Mouse (Mus musculus): ENCODE measurements around the gene Vav3.
A peak's percentile ranks its signal among the peaks of the same experiment; 100 is the strongest.

Vav3 gene

DNA sequence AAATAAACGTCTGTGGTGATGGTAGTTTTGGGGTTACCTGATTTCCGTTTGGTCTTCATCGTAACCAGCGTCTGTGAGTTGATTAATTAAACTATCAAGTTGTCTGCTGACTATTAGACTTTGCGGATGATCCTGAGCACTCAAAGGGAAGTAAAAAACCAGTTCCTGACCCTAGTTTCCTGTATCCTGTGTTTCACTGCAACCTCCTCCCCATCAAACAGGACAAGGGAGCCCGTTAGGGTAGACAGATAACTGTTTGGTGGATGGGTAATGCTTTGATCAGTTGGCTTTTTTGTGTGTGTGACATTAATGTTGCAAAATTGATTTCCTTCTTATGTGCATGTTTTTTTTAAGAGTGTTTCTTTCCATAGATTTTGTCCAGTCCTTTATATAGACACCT lies 12.2 kb downstream of the Vav3 start:
- DNase-seq (ENCODE audit: low read depth) = no peak

DNA sequence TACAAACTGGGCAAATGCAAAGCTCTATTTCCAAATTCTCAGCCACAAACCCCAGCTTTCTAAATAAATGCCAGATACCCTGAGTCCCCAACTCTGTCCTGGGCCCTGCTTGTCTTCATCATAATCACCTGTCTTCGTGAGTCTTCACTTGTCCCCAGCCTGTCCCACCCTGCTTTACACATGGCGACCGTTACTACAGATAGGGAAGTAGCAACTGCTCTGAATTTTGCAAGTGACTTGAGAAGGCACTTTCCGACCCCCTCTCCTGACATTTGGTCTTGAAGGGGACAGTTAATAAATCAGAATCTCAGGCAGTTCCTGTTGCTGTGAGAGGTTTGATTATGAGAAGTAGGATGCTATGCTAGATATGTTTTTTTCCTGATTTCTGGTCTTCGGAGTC lies 13.4 kb downstream of the Vav3 start:
- no peak for DNase-seq (ENCODE audit: low read depth)

DNA sequence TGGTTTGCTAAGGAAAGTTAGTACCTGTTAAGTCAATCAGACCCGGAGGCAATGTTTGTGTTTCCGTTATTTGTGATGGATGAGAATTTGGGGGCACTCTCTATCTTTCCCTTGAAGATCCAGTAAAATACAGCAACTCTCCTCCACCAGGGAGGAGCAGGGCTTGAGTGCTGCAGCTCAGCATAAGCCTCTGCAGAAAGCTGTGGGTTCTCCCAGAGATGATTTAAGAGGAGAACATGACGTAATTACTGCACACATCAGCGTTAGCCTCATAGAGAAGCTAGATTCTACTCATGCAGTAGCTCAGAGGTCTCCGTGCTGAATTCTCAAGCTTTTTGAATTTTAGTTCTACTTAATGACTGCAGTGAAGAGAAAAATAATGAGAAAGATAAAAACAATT lies 14.7 kb downstream of the Vav3 start:
- no peak for DNase-seq (ENCODE audit: low read depth)

DNA sequence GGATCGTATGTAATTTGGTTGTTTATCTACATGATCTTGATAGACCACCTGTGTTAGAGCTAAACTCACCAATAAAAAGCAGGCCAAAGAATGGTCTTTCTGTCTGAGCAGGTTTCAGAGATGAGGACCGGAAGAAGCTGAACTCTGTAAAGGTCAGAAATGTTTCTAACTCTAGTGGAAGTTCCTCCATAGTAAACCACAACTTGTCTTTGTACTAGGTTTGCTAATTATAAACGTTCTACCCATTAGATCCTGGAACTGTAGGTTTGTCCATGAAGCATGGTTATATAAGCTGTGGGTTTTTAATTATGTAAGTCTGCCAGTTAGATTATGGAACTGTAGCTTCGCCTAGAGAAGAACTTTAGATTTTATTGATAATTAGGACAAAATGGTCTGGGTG lies 20.3 kb downstream of the Vav3 start:
- peak; percentile 28 for DNase-seq (ENCODE audit: low read depth)

DNA sequence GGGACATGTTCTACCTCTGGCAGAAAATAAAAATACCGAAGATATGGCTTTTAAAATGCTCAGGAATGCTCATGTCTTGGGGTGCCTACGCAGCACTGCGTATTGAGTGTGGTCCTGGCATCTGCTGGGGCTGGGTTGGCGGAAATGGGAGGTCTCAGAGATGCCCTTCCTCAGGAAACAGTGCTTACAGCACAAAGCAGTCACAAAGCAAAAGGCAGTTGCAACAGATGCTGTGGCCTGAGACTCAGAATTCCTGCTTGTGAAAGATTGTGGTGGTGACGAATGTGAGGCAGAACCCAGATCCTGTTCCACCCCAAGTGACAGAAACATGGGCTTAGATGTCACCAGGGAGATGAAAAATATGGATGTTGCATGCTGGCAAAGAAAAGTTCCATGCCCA lies 21.4 kb downstream of the Vav3 start:
- no peak for DNase-seq (ENCODE audit: low read depth)

DNA sequence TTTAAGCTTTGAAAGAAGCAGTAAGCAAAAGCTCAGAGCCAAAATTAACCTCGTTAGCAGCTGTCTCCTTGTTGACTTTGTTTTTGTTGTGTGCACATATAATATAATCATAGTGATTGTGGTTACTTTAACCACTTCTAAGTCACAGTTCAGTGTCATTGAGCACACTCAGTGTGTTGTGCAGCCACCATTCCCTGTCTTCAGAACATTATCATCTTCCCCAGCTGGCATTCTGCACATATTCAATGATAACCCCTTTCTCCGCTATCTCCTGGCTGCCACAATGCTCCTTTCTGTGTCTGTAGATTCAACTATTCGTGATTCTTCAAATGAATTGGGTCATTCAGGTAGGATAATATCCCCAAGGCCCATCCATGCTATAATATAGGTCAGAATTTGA lies 21.9 kb downstream of the Vav3 start:
- DNase-seq (ENCODE audit: low read depth) = no peak

DNA sequence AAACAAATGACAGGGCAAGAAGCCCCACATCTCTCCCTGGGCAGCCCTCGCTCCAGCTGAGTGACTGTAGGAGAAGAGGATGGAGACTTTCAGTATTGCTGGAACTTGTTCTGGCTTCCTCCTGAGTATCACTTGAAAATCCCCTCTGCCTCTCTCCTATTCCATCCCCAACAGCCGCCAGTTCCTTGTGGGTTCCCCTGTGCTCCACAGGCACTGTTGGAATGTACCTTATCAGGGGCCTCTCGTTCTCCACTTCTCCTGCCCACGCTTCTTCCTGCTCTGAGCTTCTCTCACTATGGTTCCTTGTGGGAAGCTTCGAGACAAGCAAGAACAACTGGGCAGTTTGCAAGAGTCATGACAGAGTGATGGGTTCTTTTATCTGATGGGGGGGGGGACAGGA lies 23.1 kb downstream of the Vav3 start:
- no peak for DNase-seq (ENCODE audit: low read depth)

DNA sequence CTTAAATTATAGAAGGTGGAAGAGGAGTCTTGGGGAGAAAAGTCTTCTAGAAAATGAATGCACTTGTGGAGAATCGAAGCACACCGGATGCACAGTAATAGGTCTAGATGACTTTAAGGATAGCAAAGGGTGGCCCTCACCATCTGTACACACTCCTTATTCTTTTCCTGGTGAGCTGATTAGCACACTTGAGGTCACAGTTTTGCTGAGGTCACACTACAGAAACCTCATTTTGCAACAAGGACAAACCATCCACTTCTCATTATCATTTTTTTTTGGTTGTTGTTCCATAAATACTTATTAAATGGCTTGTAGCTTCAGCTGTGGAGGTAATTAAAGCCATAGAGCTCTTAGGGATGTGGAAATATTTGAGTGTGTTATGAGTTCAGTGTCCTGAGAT lies 25.4 kb downstream of the Vav3 start:
- no peak for DNase-seq (ENCODE audit: low read depth)

DNA sequence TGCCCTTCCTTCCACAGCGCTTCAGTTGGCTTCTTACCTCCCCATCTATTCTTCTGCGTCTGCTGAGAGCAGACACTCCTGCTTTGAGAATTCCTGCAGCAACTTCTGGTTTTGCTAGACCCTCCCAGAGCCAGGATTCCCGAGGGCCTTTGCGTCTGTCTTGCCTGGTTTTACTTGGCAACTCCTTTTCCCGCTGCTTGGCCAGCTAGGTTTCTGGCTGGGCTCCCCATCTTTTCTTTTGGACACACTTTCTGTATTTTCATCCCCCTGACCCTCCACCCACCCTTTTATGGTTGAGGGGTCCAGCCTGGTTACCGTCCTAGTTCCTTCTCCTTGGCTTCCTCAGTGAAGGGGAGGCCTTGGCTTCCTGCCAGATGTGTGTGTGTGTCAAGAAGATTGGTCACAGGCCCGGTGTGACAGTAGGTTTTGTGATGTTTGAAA lies 26.0 kb downstream of the Vav3 start:
- no peak for DNase-seq (ENCODE audit: low read depth)

DNA sequence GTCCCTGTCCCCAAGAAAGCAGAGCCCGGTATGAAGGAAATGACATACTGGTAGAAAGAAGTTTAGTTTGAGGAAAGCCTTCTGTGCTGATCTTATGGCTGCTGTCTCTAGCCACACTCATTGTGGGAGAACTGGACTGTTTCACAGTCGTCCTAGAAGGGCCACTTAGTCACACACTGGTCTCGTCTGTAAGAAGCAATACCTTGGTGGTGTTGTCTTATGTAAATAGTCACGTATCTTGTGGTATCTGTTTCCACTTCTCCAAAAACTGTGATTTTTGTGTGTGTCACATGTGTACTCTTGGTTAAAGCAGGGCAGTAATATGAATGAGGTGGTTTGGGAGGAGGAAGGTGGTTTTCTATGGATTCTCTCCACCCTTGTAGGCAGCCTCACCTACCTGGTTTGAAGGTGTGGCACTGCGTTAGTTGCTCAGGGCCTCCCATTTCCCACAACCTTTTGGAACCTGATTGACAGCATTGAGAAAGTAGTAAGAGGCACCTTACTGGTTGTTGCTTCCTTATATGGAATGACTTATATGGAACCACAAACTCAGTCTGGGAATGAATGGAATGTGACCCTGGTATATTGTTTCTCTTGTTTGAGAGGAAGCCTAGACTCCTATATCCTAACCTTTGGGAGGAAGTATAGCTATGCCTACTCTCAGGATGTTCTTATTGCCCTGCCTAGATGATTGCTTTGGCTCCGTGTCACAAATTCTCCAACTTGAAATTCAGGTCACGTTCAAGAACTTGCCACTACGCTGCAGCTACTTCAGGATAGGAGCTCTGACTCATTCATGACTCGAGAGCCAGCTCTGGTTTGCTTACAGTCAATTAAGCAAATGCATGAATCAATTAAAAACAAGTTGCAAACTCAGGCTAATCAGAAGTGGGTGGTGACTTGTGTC lies 28.2 kb downstream of the Vav3 start:
- DNase-seq (ENCODE audit: low read depth) = no peak

DNA sequence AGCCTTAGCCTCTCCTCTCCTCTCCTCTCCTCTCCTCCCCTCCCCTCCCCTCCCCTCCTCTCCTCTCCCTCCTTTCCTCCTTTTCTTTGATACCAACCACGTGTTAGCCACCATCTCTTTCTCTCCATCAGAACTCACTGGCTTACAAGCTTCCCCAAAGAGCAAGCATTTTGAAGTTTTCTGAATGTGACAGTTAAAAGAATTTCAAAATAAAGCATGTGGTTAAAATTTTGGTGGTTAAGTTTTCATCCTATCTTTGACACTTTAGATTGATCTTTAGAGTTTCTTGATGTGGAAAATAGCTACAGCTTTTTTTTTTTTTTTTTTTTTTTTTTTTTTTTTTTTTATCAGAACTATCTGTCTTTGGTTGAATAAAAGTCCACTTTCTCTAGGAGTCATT lies 31.1 kb downstream of the Vav3 start:
- peak; percentile 37 for DNase-seq (ENCODE audit: low read depth)

DNA sequence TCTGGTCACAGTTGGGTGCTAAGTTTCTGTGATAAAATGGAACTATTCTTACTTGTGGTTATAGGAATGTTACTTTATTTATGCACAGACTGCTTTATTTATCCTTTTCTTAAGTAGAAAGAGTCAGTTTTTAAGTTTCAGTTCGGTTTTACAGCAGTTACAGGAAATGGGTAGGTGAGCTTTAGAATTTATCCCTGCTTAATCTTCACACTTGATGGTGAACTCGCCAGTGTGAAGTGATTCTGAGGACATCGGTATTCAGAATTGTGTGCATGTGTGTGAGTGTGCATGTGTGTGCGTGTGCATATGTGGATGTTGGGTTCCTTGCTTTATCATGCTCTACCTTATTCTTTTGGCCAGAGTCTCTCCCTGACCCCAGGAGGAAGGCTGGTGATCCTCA lies 32.2 kb downstream of the Vav3 start:
- no peak for DNase-seq (ENCODE audit: low read depth)

DNA sequence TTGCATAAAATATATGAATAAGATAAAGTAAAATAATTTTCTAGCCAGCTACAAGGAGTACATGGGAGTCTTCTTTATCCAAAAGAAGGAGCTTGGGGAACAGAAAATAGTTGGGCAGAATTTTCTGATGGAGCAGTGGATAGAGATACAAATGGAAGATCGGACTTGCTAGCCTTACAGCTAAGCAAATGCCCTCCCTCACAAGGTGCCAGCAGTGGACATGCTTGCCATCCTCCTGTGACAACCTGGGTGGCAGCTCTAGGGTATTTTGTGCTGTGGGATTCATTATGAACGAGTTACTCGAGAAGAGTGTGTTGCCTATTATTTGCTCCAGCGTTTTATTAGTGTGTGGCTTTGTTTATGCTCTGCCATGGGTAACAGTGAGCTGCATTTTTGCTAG lies 37.8 kb downstream of the Vav3 start:
- DNase-seq (ENCODE audit: low read depth) = no peak

DNA sequence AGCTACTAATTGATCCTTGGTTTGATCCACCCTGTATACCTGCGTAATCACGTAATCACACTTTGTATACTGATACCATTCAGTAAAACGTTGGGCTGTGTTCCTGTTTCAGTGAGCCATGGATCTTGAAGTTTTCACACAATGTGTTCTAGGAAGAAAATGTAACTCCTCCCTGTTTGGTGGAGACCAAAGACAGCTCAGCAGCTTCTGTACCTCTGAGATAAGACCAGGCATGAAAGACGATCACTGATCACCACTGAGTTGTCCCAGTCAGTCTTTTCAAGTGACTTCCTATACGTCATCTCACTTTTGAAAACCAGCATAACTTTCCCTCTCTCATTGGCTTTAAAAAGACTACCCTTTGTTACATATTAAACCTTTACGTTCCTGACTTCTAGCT lies 38.2 kb downstream of the Vav3 start:
- DNase-seq (ENCODE audit: low read depth) = no peak

DNA sequence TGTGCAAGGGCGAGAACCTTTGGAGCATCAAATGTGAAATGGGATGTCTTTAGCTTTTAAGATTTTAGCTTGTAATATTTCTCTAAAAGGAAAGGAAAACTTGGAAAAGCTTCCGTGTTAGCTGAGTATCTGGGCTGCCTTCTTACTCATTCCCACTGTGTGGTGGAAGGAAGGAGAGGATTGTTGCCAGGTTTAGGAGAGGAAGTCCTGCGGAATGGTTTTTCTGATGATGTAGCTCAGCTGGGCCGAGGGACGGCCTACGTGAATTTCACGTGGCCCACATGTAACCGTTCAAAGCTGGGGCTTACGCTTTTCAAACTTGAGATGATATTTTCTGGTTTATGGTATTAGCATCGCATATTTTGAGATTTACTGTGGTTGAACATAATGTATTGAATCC lies 48.3 kb downstream of the Vav3 start:
- no peak for DNase-seq (ENCODE audit: low read depth)

DNA sequence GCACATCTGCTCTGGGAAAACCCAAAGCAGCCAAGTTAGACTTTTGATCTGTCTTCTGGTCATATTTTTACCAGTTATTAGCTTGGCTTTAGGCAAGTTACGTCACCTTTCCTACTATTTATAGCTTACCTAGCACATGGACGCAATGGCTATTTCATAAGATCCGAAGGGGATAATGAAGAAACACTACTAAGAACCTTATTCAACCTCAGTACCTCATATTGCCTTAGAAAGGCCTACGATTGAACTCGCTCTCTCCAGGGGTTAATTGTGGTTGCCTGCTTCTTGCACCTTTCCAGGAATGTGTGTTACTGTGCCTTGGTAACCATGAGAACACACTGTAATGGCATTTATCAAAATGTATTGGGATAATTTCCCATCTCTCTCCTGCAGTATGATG lies 61.1 kb downstream of the Vav3 start:
- no peak for DNase-seq (ENCODE audit: low read depth)

DNA sequence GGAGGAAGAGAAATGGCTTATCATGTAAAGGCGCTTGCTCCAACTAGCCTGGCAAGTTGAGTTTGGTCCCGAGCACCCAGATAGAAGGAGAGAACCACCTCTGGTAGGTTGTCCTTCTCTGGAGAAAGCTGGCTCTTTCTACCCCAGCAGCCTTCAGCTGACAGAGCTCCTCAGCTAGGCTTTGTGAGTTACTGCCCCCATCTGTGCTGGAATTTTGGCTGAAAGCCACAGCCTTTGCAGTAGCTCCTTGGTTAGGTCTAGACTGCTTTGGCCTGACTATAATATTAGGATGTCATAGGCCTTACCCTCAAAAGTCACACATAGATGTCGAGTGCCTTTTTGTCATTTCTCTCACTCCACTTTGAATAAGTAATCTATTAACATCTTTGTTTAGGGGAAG lies 70.8 kb downstream of the Vav3 start:
- DNase-seq (ENCODE audit: low read depth) = no peak

DNA sequence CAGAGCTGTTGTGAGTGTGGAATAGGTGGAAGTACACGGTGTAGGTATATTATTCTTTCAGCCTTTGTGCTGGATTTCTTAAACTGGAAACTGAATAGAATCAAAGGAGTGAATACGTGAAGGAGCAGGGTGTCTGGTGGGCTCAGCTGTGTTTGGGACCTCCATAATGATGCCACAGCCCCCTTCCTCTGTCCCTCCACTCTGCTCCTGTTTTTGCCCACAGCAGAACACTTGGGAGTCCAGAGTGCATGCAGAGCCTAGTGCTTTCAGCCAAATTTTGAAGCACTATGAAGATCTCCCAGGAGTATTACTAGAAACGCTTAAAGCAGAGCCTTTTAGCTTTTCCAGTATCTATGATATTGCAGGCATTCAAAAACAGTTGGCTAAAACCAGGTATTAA lies 80.0 kb downstream of the Vav3 start:
- no peak for DNase-seq (ENCODE audit: low read depth)

DNA sequence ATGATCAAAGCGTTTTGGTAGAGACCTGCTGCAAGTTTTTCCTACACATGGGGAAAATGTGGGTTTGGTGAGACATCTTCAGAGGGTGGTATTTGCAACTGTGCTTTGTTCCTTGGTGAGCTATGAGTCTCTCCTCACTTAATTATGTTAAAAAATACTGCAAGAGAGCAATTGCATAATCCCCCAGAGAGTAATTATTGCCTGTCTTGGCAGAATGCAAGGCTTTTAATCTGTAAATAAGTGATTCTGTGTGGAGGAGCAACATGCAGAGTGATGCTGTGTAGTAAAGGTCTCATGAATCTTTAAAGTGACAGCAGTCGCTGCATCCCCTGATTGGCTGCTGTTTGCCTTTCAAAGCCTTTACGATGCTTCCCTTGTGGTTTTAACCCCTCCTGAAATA lies 80.6 kb downstream of the Vav3 start:
- peak; percentile 18 for DNase-seq (ENCODE audit: low read depth)

DNA sequence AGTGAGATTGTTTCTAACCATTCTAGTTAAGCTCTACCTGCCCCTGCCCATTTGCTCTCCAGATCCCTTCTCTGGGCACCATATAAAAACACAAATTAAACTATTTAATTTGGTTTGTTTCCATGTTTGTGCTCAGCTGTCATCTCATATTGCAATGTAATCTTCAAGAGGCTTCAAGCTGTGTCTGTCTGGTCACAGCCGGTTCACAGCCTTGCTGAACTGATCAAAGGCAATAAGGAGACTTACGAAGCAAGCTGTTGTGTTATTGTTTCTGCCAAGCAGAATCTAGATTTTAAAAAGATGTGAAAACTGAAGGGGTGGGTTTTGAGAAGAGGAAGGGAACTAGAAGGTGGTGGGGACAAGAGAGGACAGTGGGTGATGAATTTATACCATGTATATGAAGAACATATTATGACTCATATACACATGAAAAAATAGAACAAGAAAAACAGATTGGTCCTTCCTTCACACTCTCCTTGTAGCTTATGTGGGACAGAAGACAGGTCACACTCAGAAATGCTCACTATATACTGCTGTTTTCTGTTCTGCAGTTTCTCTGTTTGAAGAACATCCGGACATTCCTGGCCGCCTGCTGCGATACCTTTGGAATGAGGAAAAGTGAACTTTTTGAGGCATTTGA lies 83.1 kb downstream of the Vav3 start:
- no peak for DNase-seq (ENCODE audit: low read depth)

DNA sequence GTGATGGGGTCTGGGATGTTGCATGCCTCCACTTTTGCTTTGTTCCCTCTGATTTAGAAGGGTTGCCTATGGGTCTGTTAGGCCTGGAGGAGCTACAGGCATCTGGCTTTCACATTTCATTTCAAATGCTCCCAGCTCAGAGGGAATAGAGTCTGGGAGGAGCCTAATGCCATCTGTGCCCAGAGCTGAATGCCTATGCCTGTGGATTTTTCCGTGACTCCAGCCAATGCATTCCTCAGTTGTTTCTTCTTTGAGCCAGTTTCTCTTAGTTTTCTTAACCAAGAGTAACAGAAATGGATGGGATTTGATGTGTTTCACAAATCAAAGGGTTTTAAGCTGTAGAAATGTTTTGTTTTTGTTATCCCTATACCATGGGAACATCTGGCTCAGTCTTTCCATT lies 90.8 kb downstream of the Vav3 start:
- no peak for DNase-seq (ENCODE audit: low read depth)

DNA sequence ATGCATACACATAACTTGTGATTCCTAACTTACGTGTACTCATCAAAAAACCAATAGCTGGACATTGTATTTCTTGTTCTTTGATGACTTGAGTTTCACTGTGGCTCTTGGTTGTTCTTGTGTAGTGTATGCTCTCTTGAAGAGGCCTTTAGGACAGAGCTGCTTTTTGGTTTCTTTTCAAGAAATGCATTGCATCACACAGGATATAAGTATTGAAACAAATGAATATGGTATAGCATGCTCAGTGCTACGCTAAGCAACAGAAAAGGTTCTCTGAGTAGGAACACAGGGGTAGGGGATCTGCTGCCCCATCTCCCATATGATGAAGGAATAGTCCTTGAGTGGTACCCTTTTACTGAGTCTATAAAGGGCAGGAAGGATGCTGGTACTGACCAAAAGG lies 98.1 kb downstream of the Vav3 start:
- no peak for DNase-seq (ENCODE audit: low read depth)

DNA sequence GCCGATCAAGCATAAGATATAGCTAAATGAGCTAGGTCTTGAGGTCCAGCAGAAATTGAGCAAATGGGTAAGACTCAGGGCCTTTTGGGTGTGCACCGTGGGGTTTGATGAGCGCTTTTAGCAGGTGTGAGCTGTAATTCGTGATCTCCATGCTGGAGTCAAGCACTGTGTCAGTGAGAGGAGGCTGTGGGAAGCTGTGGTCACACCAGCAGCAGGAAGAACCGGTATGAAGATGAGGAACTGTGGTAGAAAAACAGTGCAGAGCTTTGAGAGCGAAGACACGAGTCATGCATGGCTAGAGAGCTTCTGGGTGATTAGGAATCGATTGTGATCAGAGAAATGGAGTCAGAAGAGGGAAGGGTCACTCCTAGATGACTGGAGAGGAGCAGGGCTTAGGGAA lies 98.8 kb downstream of the Vav3 start:
- DNase-seq (ENCODE audit: low read depth) = no peak

DNA sequence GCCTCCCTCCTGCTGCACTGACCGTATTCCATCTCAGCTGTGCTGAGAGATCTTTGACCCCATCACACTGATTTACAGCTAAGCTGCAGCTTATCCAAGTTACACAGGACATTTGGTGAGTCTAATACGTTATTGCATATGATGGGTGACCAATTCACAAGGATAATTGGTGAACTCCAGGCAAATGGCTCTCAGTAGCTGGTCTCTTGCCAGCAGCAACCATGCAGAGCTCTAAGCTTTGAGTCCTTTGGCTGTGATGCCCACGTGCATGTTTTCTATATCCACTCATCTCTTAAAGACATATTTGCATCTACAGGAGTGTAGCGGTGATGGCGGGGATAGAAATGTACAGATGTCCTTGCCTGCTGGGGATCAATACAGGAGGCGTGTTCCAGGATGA lies 99.5 kb downstream of the Vav3 start:
- no peak for DNase-seq (ENCODE audit: low read depth)

Data from induced T-regulatory cell, adult 2 months (primary cell).